Mouse (Mus musculus) lung, postnatal 0 days (tissue): ENCODE data around the gene Med16.

Source experiments
- CTCF ChIP-seq: IDR thresholded peaks from 2 replicates; pipeline ENCODE4 v1.5.1; 2016; ENCODE audit warnings: antibody characterized with exemption, mild to moderate bottlenecking
- EP300 ChIP-seq: IDR thresholded peaks from 2 replicates; pipeline ENCODE4 v1.6.1; 2016; ENCODE audit warnings: antibody characterized with exemption, mild to moderate bottlenecking, control low read depth

- TF ChIP-seq CTCF (no peak), EP300 (no peak)
These were observed 9.7 kb upstream of the Med16 start for GRCm38 (mm10) chr10:79918231-79919078.
